Mouse (Mus musculus) lung, postnatal 0 days (tissue): ENCODE data around the gene Tmem246. TPM values are rescaled to one million over a fixed set of nuclear protein-coding genes. Genes with fewer than 3 reads are reported as not detected.

Source experiments
- ATAC-seq: fragments of 200-750 bp; cut with Nextera tagmentation; 2 replicates; pipeline ENCODE4 v1.8.0; 2017; ENCODE audit warnings: moderate library complexity
- DNase-seq: peaks from one replicate; pipeline ENCODE4 v3.0.0-alpha.2; 2016; ENCODE audit warnings: low spot score
- H3K27ac ChIP-seq: fragments of 300-500 bp; sonication (generic); 2 replicates; pipeline ENCODE4 v1.5.1; 2014; ENCODE audit warnings: antibody characterized with exemption, mild to moderate bottlenecking, low read length, mixed read lengths
- H3K27me3 ChIP-seq: fragments of 300-500 bp; sonication (generic); replicated peaks from 2 replicates; pipeline ENCODE4 v1.6.1; 2014; ENCODE audit warnings: low read length, mixed read lengths; ENCODE audit not compliant: insufficient read depth
- H3K36me3 ChIP-seq: fragments of 300-500 bp; sonication (generic); 2 replicates; pipeline ENCODE4 v1.6.1; 2014; ENCODE audit warnings: low read length, mixed read lengths; ENCODE audit not compliant: insufficient read depth
- H3K4me1 ChIP-seq: fragments of 300-500 bp; sonication (generic); 2 replicates; pipeline ENCODE4 v1.6.1; 2014; ENCODE audit warnings: antibody characterized with exemption, low read depth, low read length, mixed read lengths; ENCODE audit not compliant: insufficient read depth
- H3K4me2 ChIP-seq: fragments of 300-500 bp; sonication (generic); replicated peaks from 2 replicates; pipeline ENCODE4 v1.6.1; 2014; ENCODE audit warnings: low read depth, mild to moderate bottlenecking, low read length, moderate library complexity, mixed read lengths
- H3K4me3 ChIP-seq: fragments of 300-500 bp; sonication (generic); 2 replicates; pipeline ENCODE4 v1.5.1; 2014; ENCODE audit warnings: low read depth, low read length
- H3K9ac ChIP-seq: fragments of 300-500 bp; sonication (generic); replicated peaks from 2 replicates; pipeline ENCODE4 v1.6.1; 2014; ENCODE audit warnings: low read depth, mild to moderate bottlenecking
- H3K9me3 ChIP-seq: fragments of 300-500 bp; sonication (generic); 2 replicates; pipeline ENCODE4 v1.6.1; 2016; ENCODE audit warnings: low read length, mixed read lengths
- CTCF ChIP-seq: IDR thresholded peaks from 2 replicates; pipeline ENCODE4 v1.5.1; 2016; ENCODE audit warnings: antibody characterized with exemption, mild to moderate bottlenecking
- EP300 ChIP-seq: IDR thresholded peaks from 2 replicates; pipeline ENCODE4 v1.6.1; 2016; ENCODE audit warnings: antibody characterized with exemption, mild to moderate bottlenecking, control low read depth
- WGBS: fragments of 180-500 bp; shearing (Covaris S2); extraction: QIAGEN DNeasy Blood & Tissue Kit; methylation state at CpG from one replicate; pipeline ENCODE4 v1.1.7; 2014; 5-methylcytosine and 5-hydroxymethylcytosine counted together
- polyA plus RNA-seq: library from polyadenylated mRNA; unstranded; fragments of >200 nt; fragmentation: Nextera tagmentation; extraction: Ambion mirVana; gene quantifications from 2 replicates; pipeline ENCODE4 v1.2.1, GENCODE M21; 2015

Gene Tmem246
- 30.7 and 32.9 TPM in 2 replicates for polyA plus RNA-seq

GRCm38 (mm10) chr4:49597183-49598100 lies at the start of gene Tmem246:
Gene Tmem246, minus strand, starts transcription at chr4:49597876.
- ATAC-seq, result peak; percentile 96
- Histone ChIP-seq H3K9ac (peak within 1 kb of the TSS; percentile 70), H3K4me1 (0 out of 2 replicates have a peak, but pooled peaks cover 4% of the 10 kb centered on the region), H3K27me3 (no peaks in the 10 kb centered on the region), H3K27ac (peak within 1 kb of the TSS; percentile 78), H3K9me3 (no peaks in the 10 kb centered on the region), H3K36me3 (no peaks in the 10 kb centered on the region), H3K4me3 (peak within 1 kb of the TSS; percentile 83), H3K4me2 (peak within 1 kb of the TSS; percentile 91)
- WGBS, result under 1% methylated on average over 70 of the region's 77 CpGs
- DNase-seq, result peak; percentile 82
- peak; percentile 46 for TF ChIP-seq CTCF
- no peak for TF ChIP-seq EP300

GRCm38 (mm10) chr4:49639913-49640312 lies 42.2 kb upstream of the Tmem246 start:
- H3K36me3 ChIP-seq, result peaks cover 38% of the 10 kb centered on the region
- no peaks in the 10 kb centered on the region for H3K27me3 ChIP-seq
- no peak for DNase-seq
- no peak overlapping the region for H3K4me3 ChIP-seq
- H3K9ac ChIP-seq, result no peak overlapping the region
- H3K4me1 ChIP-seq, result no peaks in the 10 kb centered on the region
- WGBS, result 51% methylated on average over 2 of the region's 2 CpGs
- ATAC-seq, result no peak
- H3K9me3 ChIP-seq, result no peaks in the 10 kb centered on the region
- no peak overlapping the region for H3K4me2 ChIP-seq
- no peak overlapping the region for H3K27ac ChIP-seq
- peak; percentile 39 for TF ChIP-seq CTCF
- no peak for TF ChIP-seq EP300

- Histone ChIP-seq H3K9ac (no peak overlapping the region), H3K4me1 (no peaks in the 10 kb centered on the region), H3K9me3 (no peaks in the 10 kb centered on the region), H3K27me3 (no peaks in the 10 kb centered on the region), H3K4me2 (no peak overlapping the region), H3K27ac (no peak overlapping the region), H3K36me3 (peaks cover 37% of the 10 kb centered on the region), H3K4me3 (no peak overlapping the region)
- TF ChIP-seq EP300 (no peak), CTCF (no peak)
- WGBS, result 90% methylated on average over 11 of the region's 11 CpGs
- DNase-seq (no peak), ATAC-seq (no peak)
Observed at GRCm38 (mm10) chr4:49637821-49638220, 40.1 kb upstream of the Tmem246 start.

GRCm38 (mm10) chr4:49632139-49632481 lies 34.4 kb upstream of the Tmem246 start:
- peak; percentile 59 for ATAC-seq

GRCm38 (mm10) chr4:49631319-49632138 lies 33.9 kb upstream of the Tmem246 start, which contains the start of gene Rnf20:
Gene Rnf20, plus strand, starts transcription at chr4:49632006.
- Histone ChIP-seq H3K27me3 (no peaks in the 10 kb centered on the region), H3K4me1 (no peaks in the 10 kb centered on the region), H3K9me3 (no peaks in the 10 kb centered on the region), H3K27ac (peak within 1 kb of the TSS; percentile 92), H3K9ac (peak within 1 kb of the TSS; percentile 86), H3K4me2 (peak within 1 kb of the TSS; percentile 71), H3K4me3 (peak within 1 kb of the TSS; percentile 70), H3K36me3 (peaks cover 8% of the 10 kb centered on the region; the same call in 1 of the 2 replicates)
- TF ChIP-seq EP300 (no peak; the same call in 1 of the 2 replicates), CTCF (no peak)
- ATAC-seq (peak; percentile 97), DNase-seq (peak; percentile 99)
- WGBS, result 4% methylated on average over 37 of the region's 37 CpGs

More at GRCm38 (mm10) chr4:49632139-49632481, 34.4 kb upstream of the Tmem246 start:
- peak overlapping the region; percentile 70 for H3K4me3 ChIP-seq
- no peak for TF ChIP-seq EP300
- peak; percentile 1; the same call in 1 of the 2 replicates for TF ChIP-seq CTCF
- no peaks in the 10 kb centered on the region for H3K27me3 ChIP-seq
- H3K36me3 ChIP-seq, result peaks cover 13% of the 10 kb centered on the region; the same call in 1 of the 2 replicates
- 2% methylated on average over 30 of the region's 30 CpGs for WGBS
- DNase-seq, result no peak
- no peaks in the 10 kb centered on the region for H3K4me1 ChIP-seq
- H3K9me3 ChIP-seq, result no peaks in the 10 kb centered on the region
- H3K9ac ChIP-seq, result peak overlapping the region; percentile 86
- H3K4me2 ChIP-seq, result peak overlapping the region; percentile 71
- peak overlapping the region; percentile 92 for H3K27ac ChIP-seq

- Histone ChIP-seq H3K4me1 (no peaks in the 10 kb centered on the region), H3K9me3 (no peaks in the 10 kb centered on the region), H3K4me2 (no peak overlapping the region), H3K27ac (no peak overlapping the region), H3K27me3 (no peaks in the 10 kb centered on the region), H3K4me3 (no peak overlapping the region), H3K36me3 (no peaks in the 10 kb centered on the region), H3K9ac (no peak overlapping the region)
- DNase-seq (no peak), ATAC-seq (no peak)
- no peak for TF ChIP-seq CTCF
- no peak for TF ChIP-seq EP300
- WGBS, result 75% methylated on average over 5 of the region's 5 CpGs
Observed at GRCm38 (mm10) chr4:49628941-49629340, 31.3 kb upstream of the Tmem246 start.
